Mouse (Mus musculus) ovary, adult 10 weeks (tissue): ENCODE results near the gene 2310022A10Rik. TPM values are rescaled to one million over a fixed set of nuclear protein-coding genes. Genes with fewer than 3 reads are reported as not detected.

Source experiments
- polyA plus RNA-seq: library from polyadenylated mRNA; stranded (reverse); fragments of 350-450 nt; fragmentation: Illumina TruSeq; extraction: RNeasy Lipid Tissue Mini Kit (QIAGEN cat#74804); gene quantifications from one replicate; pipeline ENCODE4 v1.2.3, GENCODE M21; 2014

Gene 2310022A10Rik
- 2.0 TPM for polyA plus RNA-seq

DNA sequence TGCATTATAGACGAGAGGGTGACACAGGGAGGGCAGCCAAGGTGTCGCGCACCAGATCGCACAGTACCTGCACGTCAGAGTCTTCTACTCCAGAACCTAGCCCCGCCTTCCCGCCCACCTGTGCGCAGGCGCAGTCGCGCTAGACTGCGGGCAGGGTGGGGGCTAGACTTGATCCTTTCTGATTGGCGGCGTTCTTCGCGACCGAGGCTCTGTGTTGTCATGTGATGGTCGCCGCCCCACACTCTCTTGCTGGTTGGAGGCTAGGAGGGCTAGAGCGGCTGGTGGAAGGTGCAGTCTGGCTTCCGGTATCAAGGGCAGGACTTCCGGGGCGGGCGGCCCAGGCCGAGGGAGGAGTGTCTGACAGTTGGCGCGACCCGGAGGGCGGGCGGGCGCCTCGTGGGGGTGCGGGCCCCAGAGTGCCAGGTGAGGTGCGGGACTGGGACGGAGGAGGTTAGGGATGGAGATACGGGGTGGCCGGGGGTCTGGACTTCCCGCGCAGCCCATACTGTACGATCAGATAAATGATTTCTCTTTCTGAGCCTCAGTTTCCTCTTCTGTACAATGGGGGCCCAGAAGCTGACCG lies at the start of gene 2310022A10Rik, which contains the start of gene Pld3:
Gene 2310022A10Rik, plus strand, starts transcription at position 303 of the 583 bp plus-strand sequence.
Gene Pld3, minus strand, starts transcription at position 288 of the 583 bp plus-strand sequence.

DNA sequence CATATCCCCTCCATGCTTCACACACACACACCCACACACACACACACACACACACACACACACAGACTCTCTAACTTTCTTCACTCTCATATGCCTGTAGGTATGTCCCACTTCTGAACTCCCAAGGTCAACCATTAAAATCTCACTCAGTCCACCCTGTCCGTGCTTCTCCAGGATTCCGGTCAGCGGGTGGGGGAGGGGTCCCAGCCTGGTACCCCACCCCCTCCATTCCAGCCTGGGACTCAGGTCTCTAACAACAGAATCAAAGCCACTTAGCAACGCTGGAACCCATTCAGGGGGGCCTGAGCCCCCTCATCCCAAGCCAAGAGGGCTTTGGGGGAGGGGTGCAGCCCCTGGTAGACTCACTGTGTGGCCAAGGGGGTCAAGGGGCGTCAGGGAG lies 30.1 kb upstream of the 2310022A10Rik start, which contains the start of gene Hipk4:
Gene Hipk4, plus strand, starts transcription at position 301 of the 400 bp plus-strand sequence.

DNA sequence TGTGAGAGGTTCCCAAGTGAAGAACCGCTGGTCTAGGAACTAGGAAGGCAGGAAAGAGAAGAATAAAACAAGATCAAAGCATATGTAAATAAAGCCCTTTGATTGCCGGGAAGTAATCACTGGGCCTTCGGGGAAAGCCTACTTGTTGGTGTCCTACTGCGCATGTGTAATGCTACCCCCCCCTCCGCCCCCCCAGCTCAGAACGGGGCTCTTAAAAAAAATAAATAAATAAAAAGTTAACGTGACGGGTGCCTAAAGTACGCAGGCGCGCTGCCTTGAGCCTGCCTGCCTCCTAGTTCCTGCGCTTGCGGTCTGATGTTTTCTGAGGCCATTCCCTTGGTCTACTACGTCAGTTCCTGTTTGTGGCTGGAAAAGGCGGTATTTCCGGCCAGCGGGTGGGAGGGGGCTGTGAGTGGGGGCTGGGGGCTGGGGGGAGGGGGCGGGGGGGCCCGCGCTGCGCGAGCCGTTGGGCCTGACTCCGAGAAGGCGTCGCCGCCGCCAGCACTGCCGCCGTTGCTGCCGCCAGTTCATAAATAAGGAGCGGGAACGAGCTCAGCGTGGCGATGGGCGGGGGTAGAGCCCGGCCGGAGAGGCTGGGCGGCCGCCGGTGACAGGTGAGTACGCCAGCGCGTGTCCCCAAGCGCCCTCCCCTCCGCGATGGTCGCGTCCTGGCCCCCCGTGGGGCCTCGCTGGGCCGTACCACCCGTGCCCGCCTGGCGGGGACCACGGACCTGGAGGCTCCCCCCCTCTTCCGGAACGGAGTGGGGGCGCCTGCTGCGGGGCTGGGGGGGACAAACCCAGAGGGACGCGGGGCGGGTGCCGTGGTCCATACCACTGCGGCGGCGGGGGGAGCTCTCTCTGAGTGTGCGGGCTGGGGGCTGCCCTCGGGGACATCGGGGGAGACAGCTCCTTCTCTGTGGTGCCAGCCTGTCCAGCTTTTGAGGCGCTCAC lies 38.5 kb downstream of the 2310022A10Rik start, which contains the start of gene Akt2:
Gene Akt2, plus strand, starts transcription at position 287 of the 951 bp plus-strand sequence.

Other genes starting within 250 kb of the 2310022A10Rik start
- not detected for gene Ltbp4, start 215.5 kb upstream of the 2310022A10Rik start, polyA plus RNA-seq
- 0.54 TPM for gene Shkbp1, start 197.2 kb upstream of the 2310022A10Rik start, polyA plus RNA-seq
- gene Gm20479, start 195.8 kb upstream of the 2310022A10Rik start, polyA plus RNA-seq, result not detected
- gene Sptbn4, start 105.5 kb upstream of the 2310022A10Rik start, polyA plus RNA-seq, result not detected
- gene Blvrb, start 105.3 kb upstream of the 2310022A10Rik start, polyA plus RNA-seq, result not detected
- 2.0 TPM for gene Sertad3, start 79.5 kb upstream of the 2310022A10Rik start, polyA plus RNA-seq
- gene Sertad1, start 66.3 kb upstream of the 2310022A10Rik start, polyA plus RNA-seq, result 0.51 TPM
- gene Prx, start 53.9 kb upstream of the 2310022A10Rik start, polyA plus RNA-seq, result 0.14 TPM
- 0.46 TPM for gene Hipk4, start 30.0 kb upstream of the 2310022A10Rik start, polyA plus RNA-seq
- gene Pld3, start within 50 bp of the 2310022A10Rik start, polyA plus RNA-seq, result 0.34 TPM
- 9.0 TPM for gene Akt2, start 38.3 kb downstream of the 2310022A10Rik start, polyA plus RNA-seq
- gene Ttc9b, start 100.7 kb downstream of the 2310022A10Rik start, polyA plus RNA-seq, result not detected
- 0.91 TPM for gene Map3k10, start 121.4 kb downstream of the 2310022A10Rik start, polyA plus RNA-seq
- gene Zfp607b, start 136.1 kb downstream of the 2310022A10Rik start, polyA plus RNA-seq, result 6.0 TPM
- 73.2 TPM for gene Zfp60, start 178.2 kb downstream of the 2310022A10Rik start, polyA plus RNA-seq